ENCODE assay signal across 9 mouse cellular contexts in the genomic region with DNA sequence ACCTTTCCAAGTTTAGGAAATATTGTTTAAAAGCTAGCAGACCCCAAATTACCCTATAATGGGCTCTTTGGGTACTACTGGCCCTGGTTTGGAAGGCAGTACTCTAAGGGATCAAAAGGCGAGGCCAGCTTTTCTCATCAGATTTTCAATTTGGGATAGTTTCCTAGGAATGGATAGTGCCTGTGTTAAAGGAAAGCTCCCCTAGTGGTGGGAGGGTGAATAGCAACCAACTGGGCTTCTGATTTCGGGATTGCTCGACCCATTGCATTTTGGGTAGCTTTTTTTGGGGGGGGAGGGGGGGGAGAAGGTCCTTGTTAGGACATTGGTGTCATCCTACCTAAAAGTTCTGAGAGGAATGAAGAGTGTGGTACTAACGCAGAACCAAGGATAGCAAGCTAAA. TPM values are rescaled to one million over a fixed set of nuclear protein-coding genes. Genes with fewer than 3 reads are reported as not detected.
DNase-seq lines count a peak whose midpoint lies in the region; ATAC-seq and TF ChIP-seq lines count a peak whose summit lies in the region.
"Had no signal": no experiment of that assay in that cellular context is flagged by ENCODE, and none has a peak within 500 bp of the region (broad histone marks: within the 10 kb centered on the region; RNA-seq: fewer than 3 reads in every experiment).

No protein-coding gene starts in this region.

- no peak overlapping the region for H3K4me2 ChIP-seq in midbrain, embryonic 11.5 days
- H3K4me2 ChIP-seq in stomach, postnatal 0 days (replicated peaks; ENCODE audit: low read depth) = no peak overlapping the region

- 82% methylated on average over 4 of the region's 4 CpGs for WGBS in midbrain, embryonic 11.5 days
- WGBS in midbrain, embryonic 10.5 days = 71% methylated on average over 4 of the region's 4 CpGs
- 75% methylated on average over 4 of the region's 4 CpGs for WGBS in cerebellum, adult 2 months
- 85% methylated on average over 4 of the region's 4 CpGs for WGBS in stomach, postnatal 0 days

- no peak for ATAC-seq in midbrain, embryonic 11.5 days (ENCODE audit: low FRiP score)
- ATAC-seq in stomach, postnatal 0 days (ENCODE audit: low FRiP score, low TSS enrichment) = no peak

- no peak for DNase-seq in gastrocnemius, adult 2 months
- no peak for DNase-seq in gastrocnemius, adult 8-10 months (ENCODE audit: low spot score in 2 of 2)
- peak; percentile 79 for DNase-seq in midbrain, embryonic 11.5 days (ENCODE audit: low spot score, missing footprints)
- no peak for DNase-seq in midbrain, embryonic 10.5 days (ENCODE audit: low spot score)
- peak; percentile 14 to 26 for DNase-seq in cerebellum, adult 2 months
- DNase-seq in stomach, postnatal 0 days (ENCODE audit: low spot score) = no peak
- no peak for DNase-seq in ovary, postnatal 10 days (ENCODE audit: low spot score)
- DNase-seq in heart, postnatal 25 days (ENCODE audit: low spot score) = no peak

- no peak overlapping the region for H3K27ac ChIP-seq in gastrocnemius, adult 2 months
- H3K27ac ChIP-seq in midbrain, embryonic 11.5 days (ENCODE audit: low read depth, low read length) = no peak overlapping the region
- no peak overlapping the region for H3K27ac ChIP-seq in midbrain, embryonic 10.5 days (replicated peaks)
- H3K27ac ChIP-seq in cerebellum, adult 2 months (ENCODE audit: insufficient read depth, low read length) = no peak overlapping the region
- no peak overlapping the region for H3K27ac ChIP-seq in stomach, postnatal 0 days (replicated peaks)

- TF ChIP-seq CTCF in gastrocnemius, adult 2 months (IDR thresholded peaks at IDR 0.05) = peak; percentile 63
- TF ChIP-seq CTCF in cerebellum, adult 2 months (IDR thresholded peaks at IDR 0.05; ENCODE audit: borderline replicate concordance, insufficient read depth, low read depth, low read length) = no peak
- peak; percentile 56 for TF ChIP-seq CTCF in stomach, postnatal 0 days (IDR thresholded peaks at IDR 0.05; ENCODE audit: low read depth)

- TF ChIP-seq EP300 in stomach, postnatal 0 days (optimal IDR thresholded peaks at IDR 0.05) = no peak

- no peak overlapping the region for H3K9ac ChIP-seq in midbrain, embryonic 11.5 days (ENCODE audit: low read length)
- no peak overlapping the region for H3K9ac ChIP-seq in stomach, postnatal 0 days (ENCODE audit: low read length)

- no peak for TF ChIP-seq POLR2A in cerebellum, adult 2 months (IDR thresholded peaks at IDR 0.05; ENCODE audit: borderline replicate concordance, insufficient read depth, low read length)

- H3K9me3 ChIP-seq in midbrain, embryonic 11.5 days (ENCODE audit: control insufficient read depth, low read length) = no peaks in the 10 kb centered on the region
- H3K9me3 ChIP-seq in midbrain, embryonic 10.5 days (replicated peaks) = no peaks in the 10 kb centered on the region
- H3K9me3 ChIP-seq in stomach, postnatal 0 days (ENCODE audit: control insufficient read depth, low read length) = no peaks in the 10 kb centered on the region

- no peaks in the 10 kb centered on the region for H3K36me3 ChIP-seq in midbrain, embryonic 11.5 days (ENCODE audit: control insufficient read depth, insufficient read depth, low read length)
- no peaks in the 10 kb centered on the region for H3K36me3 ChIP-seq in midbrain, embryonic 10.5 days
- no peaks in the 10 kb centered on the region for H3K36me3 ChIP-seq in stomach, postnatal 0 days (ENCODE audit: control insufficient read depth, insufficient read depth, low read length)

- no peak overlapping the region for H3K4me3 ChIP-seq in gastrocnemius, adult 2 months
- no peak overlapping the region for H3K4me3 ChIP-seq in midbrain, embryonic 11.5 days (ENCODE audit: low read depth, low read length)
- H3K4me3 ChIP-seq in midbrain, embryonic 10.5 days = no peak overlapping the region
- no peak overlapping the region for H3K4me3 ChIP-seq in cerebellum, adult 2 months (replicated peaks; ENCODE audit: insufficient read depth, low read depth, low read length)
- no peak overlapping the region for H3K4me3 ChIP-seq in stomach, postnatal 0 days (ENCODE audit: low read depth, low read length)

- intact Hi-C loops in gastrocnemius, adult 2 months (cut with DNase I) = no loop called here
- intact Hi-C loops in heart, postnatal 25 days (cut with DNase I) = loop anchor here (10.0 kb wide), 1 partner anchor 294 kb away; no protein-coding TSS in a partner anchor

- no peaks in the 10 kb centered on the region for H3K27me3 ChIP-seq in midbrain, embryonic 11.5 days (ENCODE audit: control insufficient read depth, insufficient read depth, low read length)
- no peaks in the 10 kb centered on the region for H3K27me3 ChIP-seq in midbrain, embryonic 10.5 days (ENCODE audit: low read depth, poor library complexity, severe bottlenecking)
- no peaks in the 10 kb centered on the region for H3K27me3 ChIP-seq in cerebellum, adult 2 months (ENCODE audit: control insufficient read depth, insufficient read depth, low read length)
- no peaks in the 10 kb centered on the region for H3K27me3 ChIP-seq in stomach, postnatal 0 days (ENCODE audit: control insufficient read depth, insufficient read depth, low read length)

- no peaks in the 10 kb centered on the region for H3K4me1 ChIP-seq in midbrain, embryonic 11.5 days (ENCODE audit: control insufficient read depth, insufficient read depth, low read length)
- H3K4me1 ChIP-seq in midbrain, embryonic 10.5 days = no peaks in the 10 kb centered on the region
- H3K4me1 ChIP-seq in cerebellum, adult 2 months (ENCODE audit: control insufficient read depth, insufficient read depth, low read length) = no peaks in the 10 kb centered on the region
- no peaks in the 10 kb centered on the region for H3K4me1 ChIP-seq in stomach, postnatal 0 days (replicated peaks; ENCODE audit: control insufficient read depth, insufficient read depth)

RNA-seq across cellular contexts. Expression of gene Acan, which starts 35.8 kb away (rescaled TPM):
- under 1 TPM in 1 of 2 experiments, not detected in 1; 0.03 TPM for total RNA-seq in gastrocnemius, adult 2 months (2021)
- total RNA-seq in gastrocnemius, adult 8-10 months (2022) = under 1 TPM in 1 of 4 experiments, not detected in 3; 0.05 TPM
- not detected in 2 replicates for polyA plus RNA-seq in midbrain, embryonic 11.5 days (2014; fragmentation: Nextera tagmentation; extraction: Ambion mirVana)
- polyA plus RNA-seq in midbrain, embryonic 10.5 days (2016; fragmentation: Nextera tagmentation; extraction: Ambion mirVana) = 0.02 and 0.05 TPM in 2 replicates
- polyA plus RNA-seq in cerebellum, adult 2 months (2012; rRNA removed) = 3.3 and 5.6 TPM in 2 replicates
- 0.02 TPM in 1 of 2 replicates, not detected in the other for polyA plus RNA-seq in stomach, postnatal 0 days (2015; fragmentation: Nextera tagmentation; extraction: Ambion mirVana)
- total RNA-seq in heart, postnatal 25 days (2021) = under 1 TPM; 0.20 to 0.29 TPM
- total RNA-seq: monocyte, adult 5-6 weeks had no signal

RNA-seq across cellular contexts. Expression of gene Hapln3, which starts 41.7 kb away (rescaled TPM):
- total RNA-seq in gastrocnemius, adult 2 months (2021) = under 1 TPM; 0.28 to 0.70 TPM
- under 1 TPM; 0.15 to 0.72 (median 0.29) TPM for total RNA-seq in gastrocnemius, adult 8-10 months (2022)
- polyA plus RNA-seq in midbrain, embryonic 11.5 days (2014; fragmentation: Nextera tagmentation; extraction: Ambion mirVana) = 2.1 and 2.7 TPM in 2 replicates
- 2.7 and 3.2 TPM in 2 replicates for polyA plus RNA-seq in midbrain, embryonic 10.5 days (2016; fragmentation: Nextera tagmentation; extraction: Ambion mirVana)
- polyA plus RNA-seq in cerebellum, adult 2 months (2012; rRNA removed) = 0.79 and 0.87 TPM in 2 replicates
- polyA plus RNA-seq in stomach, postnatal 0 days (2015; fragmentation: Nextera tagmentation; extraction: Ambion mirVana) = 0.62 and 0.67 TPM in 2 replicates
- under 1 TPM; 0.20 to 0.31 TPM for total RNA-seq in heart, postnatal 25 days (2021)
- total RNA-seq: monocyte, adult 5-6 weeks had no signal

RNA-seq across cellular contexts. Expression of gene Mfge8, which starts 59.7 kb away (rescaled TPM):
- 10 to 100 TPM; 39.1 to 53.6 TPM for total RNA-seq in gastrocnemius, adult 2 months (2021)
- total RNA-seq in gastrocnemius, adult 8-10 months (2022) = 10 to 100 TPM; 34.6 to 45.1 (median 38.6) TPM
- polyA plus RNA-seq in midbrain, embryonic 11.5 days (2014; fragmentation: Nextera tagmentation; extraction: Ambion mirVana) = 70.6 and 76.9 TPM in 2 replicates
- 94.9 and 98.1 TPM in 2 replicates for polyA plus RNA-seq in midbrain, embryonic 10.5 days (2016; fragmentation: Nextera tagmentation; extraction: Ambion mirVana)
- polyA plus RNA-seq in cerebellum, adult 2 months (2012; rRNA removed) = 83.7 and 90.9 TPM in 2 replicates
- polyA plus RNA-seq in stomach, postnatal 0 days (2015; fragmentation: Nextera tagmentation; extraction: Ambion mirVana) = 178 TPM in 2 replicates
- total RNA-seq in heart, postnatal 25 days (2021) = 100 to 1,000 TPM; 118 to 144 TPM

Comparison
In these comparisons a context has a peak if more than half of its experiments do, and no peak if none do; other contexts are left out.
1. DNase-seq: peak in midbrain, embryonic 11.5 days (single experiment) and cerebellum, adult 2 months (2 of 2); none in gastrocnemius, adult 2 months (single experiment), gastrocnemius, adult 8-10 months (0 of 2), midbrain, embryonic 10.5 days (single experiment), stomach, postnatal 0 days (single experiment), ovary, postnatal 10 days (single experiment) and heart, postnatal 25 days (single experiment).